Mouse (Mus musculus) intestine, embryonic 14.5 days (tissue): ENCODE results near the gene Slc23a2. TPM values are rescaled to one million over a fixed set of nuclear protein-coding genes. Genes with fewer than 3 reads are reported as not detected.

Experiments used
- polyA plus RNA-seq: library from polyadenylated mRNA; unstranded; fragments of >200 nt; fragmentation: Nextera tagmentation; extraction: Ambion mirVana; gene quantifications from 2 replicates; pipeline ENCODE4 v1.2.1, GENCODE M21; 2014

Slc23a2 gene
- polyA plus RNA-seq, 1 experiment from 2014 or later: 17.4 TPM

Other genes with a start within 250 kb of the Slc23a2 start
- 41.3 and 43.0 TPM in 2 replicates for gene Prnp, start 235.2 kb downstream of the Slc23a2 start, polyA plus RNA-seq
- gene Prn, start 235.2 kb downstream of the Slc23a2 start, polyA plus RNA-seq: not detected in 2 replicates
- gene Prnd, start 194.2 kb downstream of the Slc23a2 start, polyA plus RNA-seq: 43.0 and 47.8 TPM in 2 replicates
- 12.0 and 12.6 TPM in 2 replicates for gene Rassf2, start 114.8 kb downstream of the Slc23a2 start, polyA plus RNA-seq
- 36.0 and 36.4 TPM in 2 replicates for gene Tmem230, start 102.7 kb upstream of the Slc23a2 start, polyA plus RNA-seq
- gene Pcna, start 108.2 kb upstream of the Slc23a2 start, polyA plus RNA-seq: 296 and 298 TPM in 2 replicates
- 21.3 and 22.5 TPM in 2 replicates for gene Cds2, start 118.0 kb upstream of the Slc23a2 start, polyA plus RNA-seq
- 0.18 and 0.32 TPM in 2 replicates for gene Prokr2, start 240.3 kb upstream of the Slc23a2 start, polyA plus RNA-seq